Mouse (Mus musculus) retina, adult 2 months (tissue): ENCODE data around the gene 2010111I01Rik.

Source experiments
- DNase-seq: peaks from one replicate; pipeline ENCODE4 v3.0.0-alpha.2; 2012; ENCODE audit warnings: low read depth, low spot score

Gene 2010111I01Rik

GRCm38 (mm10) chr13:63112043-63112597 is 147.4 kb downstream of the 2010111I01Rik start:
- no peak for DNase-seq

GRCm38 (mm10) chr13:63112598-63113372 is 148.1 kb downstream of the 2010111I01Rik start:
- no peak for DNase-seq

GRCm38 (mm10) chr13:63113881-63114301 is 149.2 kb downstream of the 2010111I01Rik start:
- DNase-seq = no peak

GRCm38 (mm10) chr13:63115187-63115784 is 150.6 kb downstream of the 2010111I01Rik start:
- no peak for DNase-seq

GRCm38 (mm10) chr13:63117495-63118184 is 152.9 kb downstream of the 2010111I01Rik start:
- no peak for DNase-seq

- DNase-seq = no peak
Measured at GRCm38 (mm10) chr13:63118682-63119081, 154.0 kb downstream of the 2010111I01Rik start.

GRCm38 (mm10) chr13:63120296-63120695 is 155.6 kb downstream of the 2010111I01Rik start:
- no peak for DNase-seq

GRCm38 (mm10) chr13:63121747-63122146 is 157.1 kb downstream of the 2010111I01Rik start:
- no peak for DNase-seq

GRCm38 (mm10) chr13:63126206-63126605 is 161.5 kb downstream of the 2010111I01Rik start:
- DNase-seq = no peak

GRCm38 (mm10) chr13:63127516-63127915 is 162.8 kb downstream of the 2010111I01Rik start:
- no peak for DNase-seq

GRCm38 (mm10) chr13:63134879-63135421 is 170.3 kb downstream of the 2010111I01Rik start:
- DNase-seq = no peak

GRCm38 (mm10) chr13:63135994-63136393 is 171.3 kb downstream of the 2010111I01Rik start:
- no peak for DNase-seq

GRCm38 (mm10) chr13:63136775-63137174 is 172.1 kb downstream of the 2010111I01Rik start:
- no peak for DNase-seq

GRCm38 (mm10) chr13:63138376-63139048 is 173.8 kb downstream of the 2010111I01Rik start:
- DNase-seq = no peak

- DNase-seq = no peak
Measured at GRCm38 (mm10) chr13:63139463-63140226, 175.0 kb downstream of the 2010111I01Rik start.

- no peak for DNase-seq
Measured at GRCm38 (mm10) chr13:63140784-63141183, 176.1 kb downstream of the 2010111I01Rik start.

GRCm38 (mm10) chr13:63141275-63141674 is 176.6 kb downstream of the 2010111I01Rik start:
- DNase-seq = no peak

- no peak for DNase-seq
Measured at GRCm38 (mm10) chr13:63146604-63147188, 182.0 kb downstream of the 2010111I01Rik start.

- DNase-seq = no peak
Measured at GRCm38 (mm10) chr13:63148157-63148556, 183.5 kb downstream of the 2010111I01Rik start.

- DNase-seq = no peak
Measured at GRCm38 (mm10) chr13:63150470-63151020, 185.9 kb downstream of the 2010111I01Rik start.
